Comparison of ENCODE assay signal across 7 mouse cellular contexts in the genomic region with DNA sequence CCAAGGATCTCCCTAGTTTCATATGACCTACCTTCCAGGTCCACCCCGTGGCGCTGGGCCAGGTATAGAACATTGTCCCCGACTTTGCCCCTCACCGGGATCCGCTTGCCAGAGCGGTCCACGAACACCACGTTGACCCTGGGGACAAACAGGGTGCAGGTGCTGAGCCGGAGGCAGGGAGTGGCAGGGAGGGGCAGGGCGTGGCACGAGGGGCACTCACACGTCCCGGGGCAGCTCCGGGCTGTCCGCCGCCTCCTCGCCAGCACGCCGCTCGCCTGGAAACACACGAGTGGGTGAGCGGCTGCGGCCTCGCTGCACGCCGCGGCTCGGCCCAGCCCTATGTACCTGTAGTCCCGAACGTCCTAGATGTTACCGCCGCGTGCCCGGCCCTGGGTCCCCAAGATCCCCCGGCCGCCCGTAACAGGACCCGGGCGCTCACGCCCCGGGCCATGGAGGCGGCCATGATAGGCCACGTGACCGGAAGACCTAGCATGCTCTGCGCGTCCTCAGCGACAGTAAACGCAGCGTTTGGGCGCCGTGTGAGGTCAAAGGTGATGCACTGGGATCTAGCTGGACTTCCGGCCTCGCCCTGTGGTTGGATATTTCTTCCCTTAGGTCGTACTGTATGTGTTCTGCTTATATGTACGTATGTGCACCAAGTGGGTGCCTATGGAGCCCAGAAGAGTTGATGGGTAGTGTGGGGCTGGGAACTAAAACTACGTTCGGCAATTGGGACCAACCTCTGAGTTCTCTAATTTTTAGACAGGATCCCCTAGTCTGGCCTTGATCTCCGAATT. TPM values are rescaled to one million over a fixed set of nuclear protein-coding genes. Genes with fewer than 3 reads are reported as not detected.
DNase-seq lines count a peak whose midpoint lies in the region; ATAC-seq and TF ChIP-seq lines count a peak whose summit lies in the region.

Gene Gm49373 (minus strand): TSS at position 53 of the 797 bp plus-strand sequence.
Gene Fdx1l (minus strand): TSS at position 571 of the 797 bp plus-strand sequence.

- peak within 1 kb of the TSS; percentile 57 for H3K4me3 ChIP-seq in intestine, postnatal 0 days (ENCODE audit: low read depth, low read length)
- peak within 1 kb of the TSS; percentile 93 for H3K4me3 ChIP-seq in midbrain, embryonic 12.5 days
- H3K4me3 ChIP-seq in small intestine, adult 2 months (ENCODE audit: low read depth, low read length): peak within 1 kb of the TSS; percentile 79

- H3K27ac ChIP-seq in intestine, postnatal 0 days (ENCODE audit: low read depth, low read length): peak within 1 kb of the TSS; percentile 29
- peak within 1 kb of the TSS; percentile 60 for H3K27ac ChIP-seq in midbrain, embryonic 12.5 days (replicated peaks)
- peak within 1 kb of the TSS; percentile 72 for H3K27ac ChIP-seq in small intestine, adult 2 months (ENCODE audit: insufficient read depth, low read depth, low read length)

- peak within 1 kb of the TSS; percentile 86 for H3K4me2 ChIP-seq in intestine, postnatal 0 days (replicated peaks; ENCODE audit: low read depth)
- H3K4me2 ChIP-seq in midbrain, embryonic 12.5 days (replicated peaks): peak within 1 kb of the TSS; percentile 91

- H3K9me3 ChIP-seq in intestine, postnatal 0 days (ENCODE audit: control insufficient read depth): no peaks in the 10 kb centered on the region
- no peaks in the 10 kb centered on the region for H3K9me3 ChIP-seq in midbrain, embryonic 12.5 days

- H3K27me3 ChIP-seq in intestine, postnatal 0 days (replicated peaks; ENCODE audit: control insufficient read depth, insufficient read depth, low read length): no peaks in the 10 kb centered on the region
- no peaks in the 10 kb centered on the region for H3K27me3 ChIP-seq in midbrain, embryonic 12.5 days
- H3K27me3 ChIP-seq in small intestine, adult 2 months (ENCODE audit: control insufficient read depth, insufficient read depth, low read length): no peaks in the 10 kb centered on the region

- peak; percentile 92 for DNase-seq in adrenal gland, adult 2 months
- peak; percentile 85 for DNase-seq in embryo, embryonic 11.5 days (ENCODE audit: low read depth, low spot score)
- DNase-seq in gastrocnemius, postnatal 4 days (ENCODE audit: low spot score in 2 of 2): peak; percentile 69 to 88
- peak; percentile 92 for DNase-seq in left cerebral cortex, postnatal 4 days

- TF ChIP-seq CTCF in intestine, postnatal 0 days (IDR thresholded peaks at IDR 0.05; ENCODE audit: low read depth): no peak
- no peak for TF ChIP-seq CTCF in small intestine, adult 2 months (IDR thresholded peaks at IDR 0.05; ENCODE audit: extremely low read depth, insufficient read length, insufficient replicate concordance, low read depth, low read length)

- peak; percentile 30; the same call in 1 of the 2 replicates for TF ChIP-seq POLR2A in small intestine, adult 2 months (IDR thresholded peaks at IDR 0.05; ENCODE audit: low read depth, low read length)

- intact Hi-C loops in left cerebral cortex, postnatal 4 days (cut with DNase I): no loop called here

- H3K9ac ChIP-seq in intestine, postnatal 0 days (ENCODE audit: low read depth, low read length): peak within 1 kb of the TSS; percentile 52
- peak within 1 kb of the TSS; percentile 76 for H3K9ac ChIP-seq in midbrain, embryonic 12.5 days (replicated peaks)

- no peaks in the 10 kb centered on the region for H3K4me1 ChIP-seq in intestine, postnatal 0 days (replicated peaks; ENCODE audit: control insufficient read depth, insufficient read depth, low read length)
- peaks cover 11% of the 10 kb centered on the region for H3K4me1 ChIP-seq in midbrain, embryonic 12.5 days
- H3K4me1 ChIP-seq in small intestine, adult 2 months (ENCODE audit: control insufficient read depth, insufficient read depth, insufficient read length, low read length): peaks cover 2% of the 10 kb centered on the region; the same call in 1 of the 2 replicates

- H3K36me3 ChIP-seq in intestine, postnatal 0 days (ENCODE audit: control insufficient read depth, insufficient read depth): peaks cover 39% of the 10 kb centered on the region
- H3K36me3 ChIP-seq in midbrain, embryonic 12.5 days: peaks cover 46% of the 10 kb centered on the region
- peaks cover 27% of the 10 kb centered on the region for H3K36me3 ChIP-seq in small intestine, adult 2 months (ENCODE audit: control insufficient read depth, insufficient read depth, low read length)

- peak; percentile 92 for ATAC-seq in intestine, postnatal 0 days
- peak; percentile 94 for ATAC-seq in midbrain, embryonic 12.5 days (ENCODE audit: low FRiP score, low read depth)

- WGBS in intestine, postnatal 0 days: 2% methylated on average over 58 of the region's 58 CpGs
- WGBS in midbrain, embryonic 12.5 days: 4% methylated on average over 56 of the region's 58 CpGs
- 1% methylated on average over 58 of the region's 58 CpGs for WGBS in small intestine, adult 2 months

RNA-seq across cellular contexts. Expression of gene Gm49373, which starts in this region (rescaled TPM):
- total RNA-seq in adrenal gland, adult 2 months (2021): under 1 TPM; 0.24 to 0.43 TPM
- 0.18 and 0.19 TPM in 2 replicates for polyA plus RNA-seq in adrenal gland, adult 2 months (2012; rRNA removed)
- total RNA-seq in gastrocnemius, postnatal 4 days (2021): under 1 TPM; 0.29 to 0.59 TPM
- 0.09 and 0.13 TPM in 2 replicates for polyA plus RNA-seq in intestine, postnatal 0 days (2015; fragmentation: Nextera tagmentation; extraction: Ambion mirVana)
- total RNA-seq in left cerebral cortex, postnatal 4 days (2021): 1 to 10 TPM; 1.9 TPM
- polyA plus RNA-seq in midbrain, embryonic 12.5 days (2016; fragmentation: Nextera tagmentation; extraction: Ambion mirVana): 0.89 and 1.6 TPM in 2 replicates
- polyA plus RNA-seq in small intestine, adult 2 months (2012; rRNA removed): 0.09 and 0.16 TPM in 2 replicates

RNA-seq across cellular contexts. Expression of gene Fdx1l, which starts in this region (rescaled TPM):
- 10 to 100 TPM; 40.7 to 48.6 TPM for total RNA-seq in adrenal gland, adult 2 months (2021)
- 59.6 and 86.5 TPM in 2 replicates for polyA plus RNA-seq in adrenal gland, adult 2 months (2012; rRNA removed)
- 10 to 100 TPM; 28.6 to 31.6 TPM for total RNA-seq in gastrocnemius, postnatal 4 days (2021)
- polyA plus RNA-seq in intestine, postnatal 0 days (2015; fragmentation: Nextera tagmentation; extraction: Ambion mirVana): 42.7 and 46.3 TPM in 2 replicates
- total RNA-seq in left cerebral cortex, postnatal 4 days (2021): 10 to 100 TPM; 36.6 to 38.2 TPM
- 38.0 and 40.7 TPM in 2 replicates for polyA plus RNA-seq in midbrain, embryonic 12.5 days (2016; fragmentation: Nextera tagmentation; extraction: Ambion mirVana)
- polyA plus RNA-seq in small intestine, adult 2 months (2012; rRNA removed): 37.0 and 60.8 TPM in 2 replicates

Comparison
In these comparisons a context has a peak if more than half of its experiments do, and no peak if none do; other contexts are left out.
1. Peak in every context shown above with its lines: DNase-seq, ATAC-seq, H3K4me3 ChIP-seq and H3K27ac ChIP-seq.